Mouse (Mus musculus) ZHBTc4 (cell line): ENCODE results near the gene Ttc30a2.

Experiments
- DNase-seq: peaks from one replicate; pipeline ENCODE4 v3.0.0-alpha.2; 2011; ENCODE audit warnings: low read depth, low spot score

Ttc30a2 gene

GRCm38 (mm10) chr2:75929786-75930444 lies 48.1 kb downstream of the Ttc30a2 start:
- no peak for DNase-seq

- DNase-seq, result no peak
Measured at GRCm38 (mm10) chr2:75929141-75929540, 48.8 kb downstream of the Ttc30a2 start.

GRCm38 (mm10) chr2:75928011-75928410 lies 50.0 kb downstream of the Ttc30a2 start:
- no peak for DNase-seq

- DNase-seq, result no peak
Measured at GRCm38 (mm10) chr2:75926061-75926460, 51.9 kb downstream of the Ttc30a2 start.
